Mouse (Mus musculus) stomach, postnatal 0 days (tissue): ENCODE measurements around the gene Hs1bp3. TPM values are rescaled to one million over a fixed set of nuclear protein-coding genes. Genes with fewer than 3 reads are reported as not detected.

Experiments used
- ATAC-seq: fragments of 200-750 bp; cut with Nextera tagmentation; 2 replicates; pipeline ENCODE4 v1.8.0; 2017; ENCODE audit not compliant: low FRiP score, low TSS enrichment
- DNase-seq: peaks from one replicate; pipeline ENCODE4 v3.0.0-alpha.2; 2016; ENCODE audit warnings: low spot score
- H3K27ac ChIP-seq: fragments of 300-500 bp; sonication (generic); replicated peaks from 2 replicates; pipeline ENCODE4 v1.5.1; 2014; ENCODE audit warnings: mild to moderate bottlenecking, control low read depth
- H3K27me3 ChIP-seq: fragments of 300-500 bp; sonication (generic); 2 replicates; pipeline ENCODE4 v1.6.1; 2014; ENCODE audit warnings: low read length; ENCODE audit not compliant: control insufficient read depth, insufficient read depth
- H3K36me3 ChIP-seq: fragments of 300-500 bp; sonication (generic); 2 replicates; pipeline ENCODE4 v1.6.1; 2014; ENCODE audit warnings: low read length, mixed read lengths; ENCODE audit not compliant: control insufficient read depth, insufficient read depth
- H3K4me1 ChIP-seq: fragments of 300-500 bp; sonication (generic); replicated peaks from 2 replicates; pipeline ENCODE4 v1.6.1; 2014; ENCODE audit warnings: antibody characterized with exemption; ENCODE audit not compliant: control insufficient read depth, insufficient read depth
- H3K4me2 ChIP-seq: fragments of 300-500 bp; sonication (generic); replicated peaks from 2 replicates; pipeline ENCODE4 v1.6.1; 2014; ENCODE audit warnings: low read depth, mild to moderate bottlenecking, control low read depth, moderate library complexity
- H3K4me3 ChIP-seq: fragments of 300-500 bp; sonication (generic); 2 replicates; pipeline ENCODE4 v1.5.1; 2014; ENCODE audit warnings: low read depth, low read length, control low read depth
- H3K9ac ChIP-seq: fragments of 300-500 bp; sonication (generic); 2 replicates; pipeline ENCODE4 v1.6.1; 2014; ENCODE audit warnings: mild to moderate bottlenecking, low read length, control low read depth, mixed read lengths
- H3K9me3 ChIP-seq: fragments of 300-500 bp; sonication (generic); 2 replicates; pipeline ENCODE4 v1.6.1; 2016; ENCODE audit warnings: low read length; ENCODE audit not compliant: control insufficient read depth
- CTCF ChIP-seq: IDR thresholded peaks from 2 replicates; pipeline ENCODE4 v1.5.1; 2016; ENCODE audit warnings: antibody characterized with exemption, low read depth, mild to moderate bottlenecking, moderate library complexity
- EP300 ChIP-seq: optimal IDR thresholded peaks from 2 replicates; pipeline ENCODE3; 2016; ENCODE audit warnings: antibody characterized with exemption
- WGBS: fragments of 180-500 bp; shearing (Covaris S2); extraction: QIAGEN DNeasy Blood & Tissue Kit; methylation state at CpG from one replicate; pipeline ENCODE4 v1.1.7; 2014; 5-methylcytosine and 5-hydroxymethylcytosine counted together
- polyA plus RNA-seq: library from polyadenylated mRNA; unstranded; fragments of >200 nt; fragmentation: Nextera tagmentation; extraction: Ambion mirVana; gene quantifications from 2 replicates; pipeline ENCODE4 v1.2.1, GENCODE M21; 2015

Hs1bp3 gene
- polyA plus RNA-seq, 1 experiment from 2014 or later: 7.0 TPM

DNA sequence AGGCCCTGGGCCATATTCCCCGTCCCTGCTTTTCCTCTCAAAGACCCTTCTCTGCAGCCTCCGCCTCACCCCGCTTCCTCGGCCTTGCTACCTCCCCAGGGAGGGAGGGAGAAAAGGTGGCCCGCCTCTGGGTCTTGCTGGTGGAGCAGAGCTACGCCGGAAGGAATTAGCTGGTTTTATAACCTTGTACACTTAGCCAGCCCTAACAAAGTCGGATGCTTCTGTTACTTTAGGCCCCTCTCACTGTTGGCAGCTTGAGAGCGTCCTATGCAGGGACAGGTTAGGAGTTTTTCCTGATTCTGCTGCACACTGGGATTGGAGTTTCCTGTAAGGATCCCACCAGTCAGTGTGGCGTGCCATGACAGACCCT is 13.1 kb upstream of the Hs1bp3 start:
- 57% methylated on average over 10 of the region's 10 CpGs for WGBS
- Histone ChIP-seq H3K4me2 (no peak overlapping the region), H3K4me3 (no peak overlapping the region), H3K4me1 (0 out of 2 replicates have a peak, but pooled peaks cover 6% of the 10 kb centered on the region), H3K27me3 (peaks cover 37% of the 10 kb centered on the region), H3K27ac (no peak overlapping the region), H3K36me3 (no peaks in the 10 kb centered on the region), H3K9ac (no peak overlapping the region), H3K9me3 (no peaks in the 10 kb centered on the region)
- TF ChIP-seq CTCF (no peak), EP300 (no peak)
- DNase-seq (no peak), ATAC-seq (no peak)

DNA sequence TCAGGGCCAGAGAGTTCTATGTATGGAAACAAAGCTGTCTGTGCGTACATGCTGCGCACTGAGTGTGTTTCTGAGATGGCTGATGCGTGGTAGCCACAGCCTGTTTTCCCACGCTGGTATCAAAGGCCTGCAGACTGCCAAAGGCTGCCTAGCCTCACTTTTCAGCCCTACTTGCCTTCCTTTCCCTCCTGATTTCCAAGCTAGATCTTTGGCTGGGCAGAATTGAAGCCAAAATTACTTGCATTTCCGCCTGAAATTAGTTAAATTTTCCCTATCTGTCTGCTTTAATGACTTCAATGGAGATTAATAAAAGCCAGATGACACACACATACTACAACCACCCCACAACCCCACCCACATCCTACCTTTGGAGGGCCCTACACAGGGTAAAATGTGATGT is 12.7 kb upstream of the Hs1bp3 start:
- WGBS: 71% methylated on average over 5 of the region's 5 CpGs
- no peak overlapping the region for H3K27ac ChIP-seq

DNA sequence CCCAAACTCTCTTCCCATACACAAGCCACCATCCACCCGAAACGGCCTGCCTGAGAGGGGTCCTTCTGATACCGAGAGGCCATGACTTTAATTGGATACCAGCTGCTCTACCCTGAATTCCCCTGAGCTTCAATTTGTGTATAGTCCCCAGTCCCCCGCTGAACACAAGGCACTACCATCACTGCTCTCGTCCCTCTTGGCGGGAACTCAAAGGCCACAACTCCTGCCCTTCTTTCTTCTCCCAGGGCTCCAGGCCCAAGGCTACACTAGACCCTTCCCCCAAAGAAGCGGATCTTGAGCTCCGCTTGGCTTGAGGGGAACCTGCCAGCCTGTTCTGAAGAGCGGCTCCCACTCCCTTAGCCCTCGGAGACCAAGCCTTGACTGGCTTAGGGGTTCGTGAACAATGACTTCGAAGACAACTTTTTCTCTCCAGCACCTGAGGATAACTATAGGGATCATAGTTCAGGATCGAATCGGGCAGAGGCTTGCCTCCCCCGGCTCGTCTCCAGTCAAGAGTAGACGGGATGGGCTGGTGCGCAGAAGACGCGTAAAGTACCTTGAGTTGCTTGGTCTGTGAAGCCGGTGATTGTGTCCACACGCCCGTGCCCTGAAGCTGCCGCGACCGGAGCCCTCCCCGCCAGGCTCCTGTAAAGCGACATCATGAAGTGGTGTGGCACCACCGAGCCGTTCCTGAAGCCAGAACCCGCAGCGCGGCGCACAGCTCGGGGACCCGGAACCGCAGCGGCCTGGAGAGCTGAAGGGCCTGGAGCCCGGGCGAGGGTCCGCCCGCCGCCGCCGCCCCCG is 12.0 kb upstream of the Hs1bp3 start:
- H3K4me2 ChIP-seq: peak overlapping the region; percentile 72
- 0 out of 2 replicates have a peak overlapping the region, but pooled peaks have one; percentile 31 for H3K9ac ChIP-seq
- H3K27ac ChIP-seq: no peak overlapping the region
- TF ChIP-seq CTCF (no peak), EP300 (no peak)
- H3K27me3 ChIP-seq: peaks cover 34% of the 10 kb centered on the region
- 10% methylated on average over 45 of the region's 46 CpGs for WGBS
- H3K4me1 ChIP-seq: 0 out of 2 replicates have a peak, but pooled peaks cover 6% of the 10 kb centered on the region
- H3K9me3 ChIP-seq: no peaks in the 10 kb centered on the region
- no peaks in the 10 kb centered on the region for H3K36me3 ChIP-seq
- peak overlapping the region; percentile 40 for H3K4me3 ChIP-seq
- ATAC-seq (no peak; the same call in 1 of the 2 replicates), DNase-seq (no peak)

More for the DNA sequence above, 12.7 kb upstream of the Hs1bp3 start:
- DNase-seq (no peak), ATAC-seq (no peak)
- H3K4me2 ChIP-seq: no peak overlapping the region
- no peaks in the 10 kb centered on the region for H3K36me3 ChIP-seq
- no peak overlapping the region for H3K9ac ChIP-seq
- H3K27me3 ChIP-seq: peaks cover 35% of the 10 kb centered on the region
- H3K9me3 ChIP-seq: no peaks in the 10 kb centered on the region
- TF ChIP-seq CTCF: no peak
- no peak for TF ChIP-seq EP300
- 0 out of 2 replicates have a peak, but pooled peaks cover 6% of the 10 kb centered on the region for H3K4me1 ChIP-seq
- no peak overlapping the region for H3K4me3 ChIP-seq

DNA sequence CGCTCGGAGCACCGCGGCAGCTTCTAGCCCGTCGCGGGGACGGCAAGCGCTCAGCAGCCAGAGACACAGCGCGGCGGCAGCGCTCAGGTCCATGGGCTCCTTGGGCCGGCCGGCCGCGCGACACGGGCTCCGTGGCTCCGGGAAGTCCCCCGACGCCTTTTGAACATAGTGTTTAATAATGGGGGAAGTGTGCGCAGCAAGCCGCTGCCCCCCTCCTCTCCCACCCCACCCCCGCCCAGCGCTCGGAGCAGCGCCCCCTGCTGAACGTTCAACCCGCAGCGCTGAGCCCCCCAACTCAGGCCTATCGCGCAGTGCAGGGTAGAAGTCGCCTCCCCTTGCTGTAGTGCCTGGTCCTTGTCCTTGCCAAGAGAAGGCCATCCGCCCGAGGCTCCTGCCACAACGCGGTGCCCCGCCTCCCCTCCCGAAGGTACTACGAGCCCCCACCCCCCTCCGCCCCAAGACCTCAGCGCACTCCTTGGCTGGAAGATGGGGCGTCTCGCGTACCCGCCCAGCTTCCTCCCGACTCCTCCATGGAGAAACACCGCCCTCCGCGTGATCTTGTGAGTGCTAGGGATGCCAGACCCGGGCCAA is 11.3 kb upstream of the Hs1bp3 start, which contains the start of gene Gdf7:
Gene Gdf7, minus strand, starts transcription at position 114 of the 591 bp plus-strand sequence.
- 2% methylated on average over 43 of the region's 53 CpGs for WGBS
- H3K4me1 ChIP-seq: 0 out of 2 replicates have a peak, but pooled peaks cover 6% of the 10 kb centered on the region
- TF ChIP-seq EP300: no peak
- peak; percentile 46 for TF ChIP-seq CTCF
- peaks cover 34% of the 10 kb centered on the region for H3K27me3 ChIP-seq
- H3K4me3 ChIP-seq: peak within 1 kb of the TSS; percentile 40
- ATAC-seq (peak; percentile 21; the same call in 1 of the 2 replicates), DNase-seq (no peak)
- 0 out of 2 replicates have a peak within 1 kb of the TSS, but pooled peaks have one; percentile 31 for H3K9ac ChIP-seq
- no peaks in the 10 kb centered on the region for H3K36me3 ChIP-seq
- no peak within 1 kb of the TSS for H3K27ac ChIP-seq
- peak within 1 kb of the TSS; percentile 72 for H3K4me2 ChIP-seq
- no peaks in the 10 kb centered on the region for H3K9me3 ChIP-seq

DNA sequence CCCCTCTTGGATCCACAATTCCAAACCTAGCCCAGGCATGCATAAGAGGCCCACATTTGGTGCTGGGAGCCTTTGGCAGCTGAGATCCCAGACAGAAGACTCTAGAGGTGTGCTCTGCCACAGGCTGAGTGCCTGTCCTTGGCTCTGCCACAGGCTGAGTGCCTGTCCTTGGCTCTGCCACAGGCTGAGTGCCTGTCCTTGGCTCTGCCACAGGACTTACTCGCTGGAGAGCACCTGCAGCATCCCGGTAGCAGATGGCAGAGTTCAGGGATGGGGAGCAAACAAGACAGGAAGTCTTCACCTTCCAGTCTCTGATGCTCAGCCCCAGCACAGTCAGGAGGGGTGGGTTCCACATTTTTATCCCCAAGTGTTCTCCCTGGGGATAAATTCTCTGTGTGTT is 8.0 kb upstream of the Hs1bp3 start:
- no peaks in the 10 kb centered on the region for H3K36me3 ChIP-seq
- ATAC-seq (no peak), DNase-seq (no peak)
- no peak overlapping the region for H3K9ac ChIP-seq
- WGBS: 34% methylated on average over 2 of the region's 2 CpGs
- H3K4me3 ChIP-seq: no peak overlapping the region
- TF ChIP-seq CTCF: no peak
- no peak for TF ChIP-seq EP300
- no peak overlapping the region for H3K4me2 ChIP-seq
- no peak overlapping the region for H3K27ac ChIP-seq
- H3K9me3 ChIP-seq: no peaks in the 10 kb centered on the region
- H3K4me1 ChIP-seq: no peaks in the 10 kb centered on the region
- peaks cover 15% of the 10 kb centered on the region for H3K27me3 ChIP-seq
